Mouse (Mus musculus) B cell, adult 62 days (primary cell): ENCODE results near the gene Yjefn3. TPM values are rescaled to one million over a fixed set of nuclear protein-coding genes. Genes with fewer than 3 reads are reported as not detected.

ENCODE experiments used
- total RNA-seq: library from RNA; stranded (reverse); gene quantifications from 4 replicates; pipeline ENCODE4 v1.2.4, GENCODE M21; 2023

The Yjefn3 gene
- 0.97 TPM in 1 of 4 replicates, not detected in the others for total RNA-seq

GRCm38 (mm10) chr8:69902163-69903062 is at the start of gene Yjefn3, which contains the start of the genes Tssk6 and Ndufa13:
Gene Yjefn3 (minus strand): TSS chr8:69902712.
Gene Tssk6 (plus strand): TSS chr8:69902184.
Gene Ndufa13 (minus strand): TSS chr8:69902558.

GRCm38 (mm10) chr8:69887289-69888243 is 14.9 kb downstream of the Yjefn3 start, which contains the start of gene Cilp2:
Gene Cilp2 (minus strand): TSS chr8:69887687.

Other genes with a start within 250 kb of the Yjefn3 start
- 0.75 to 1.6 TPM (median 1.00 TPM) in 4 replicates for gene Zfp964, start 248.2 kb downstream of the Yjefn3 start, total RNA-seq
- gene Zfp869, start 192.0 kb downstream of the Yjefn3 start, total RNA-seq, result 87.0 to 95.8 TPM (median 91.4 TPM) in 4 replicates
- gene Zfp963, start 152.7 kb downstream of the Yjefn3 start, total RNA-seq, result 3.5 to 3.8 TPM (median 3.8 TPM) in 4 replicates
- 1.1 to 2.0 TPM in 2 of 4 replicates, not detected in the others for gene Gm20422, start 127.8 kb downstream of the Yjefn3 start, total RNA-seq
- gene Atp13a1, start 111.5 kb downstream of the Yjefn3 start, total RNA-seq, result 53.7 to 63.4 TPM (median 56.4 TPM) in 4 replicates
- 20.8 to 25.2 TPM (median 21.7 TPM) in 4 replicates for gene Zfp866, start 111.5 kb downstream of the Yjefn3 start, total RNA-seq
- 371 to 418 TPM (median 378 TPM) in 4 replicates for gene Gmip, start 94.0 kb downstream of the Yjefn3 start, total RNA-seq
- gene Lpar2, start 80.3 kb downstream of the Yjefn3 start, total RNA-seq, result 6.8 to 7.8 TPM (median 7.1 TPM) in 4 replicates
- gene Pbx4, start 70.2 kb downstream of the Yjefn3 start, total RNA-seq, result 3.0 to 11.8 TPM (median 7.3 TPM) in 4 replicates
- 0.18 to 0.21 TPM in 2 of 4 replicates, not detected in the others for gene Cilp2, start 15.0 kb downstream of the Yjefn3 start, total RNA-seq
- gene Tssk6, start 528 bp downstream of the Yjefn3 start, total RNA-seq, result 0.46 to 1.8 TPM (median 0.86 TPM) in 4 replicates
- 46.4 to 56.3 TPM (median 47.7 TPM) in 4 replicates for gene Ndufa13, start 154 bp downstream of the Yjefn3 start, total RNA-seq
- 91.2 to 119 TPM (median 106 TPM) in 4 replicates for gene Gatad2a, start 93.7 kb upstream of the Yjefn3 start, total RNA-seq
- 120 to 135 TPM (median 124 TPM) in 4 replicates for gene Mau2, start 140.0 kb upstream of the Yjefn3 start, total RNA-seq
- gene Sugp1, start 140.1 kb upstream of the Yjefn3 start, total RNA-seq, result 41.7 to 48.8 TPM (median 46.5 TPM) in 4 replicates
- 0.41 to 0.42 TPM in 2 of 4 replicates, not detected in the others for gene Tm6sf2, start 170.2 kb upstream of the Yjefn3 start, total RNA-seq
- not detected in 4 replicates for gene Hapln4, start 180.7 kb upstream of the Yjefn3 start, total RNA-seq
- 0.12 to 0.24 TPM (median 0.12 TPM) in 4 replicates for gene Ncan, start 218.2 kb upstream of the Yjefn3 start, total RNA-seq
- 26.8 to 34.5 TPM (median 33.3 TPM) in 4 replicates for gene Nr2c2ap, start 228.6 kb upstream of the Yjefn3 start, total RNA-seq
- 29.2 to 34.9 TPM (median 32.5 TPM) in 4 replicates for gene Rfxank, start 236.4 kb upstream of the Yjefn3 start, total RNA-seq
- gene Borcs8, start 236.8 kb upstream of the Yjefn3 start, total RNA-seq, result 47.1 to 58.2 TPM (median 52.7 TPM) in 4 replicates
- 2.4 to 4.5 TPM (median 4.0 TPM) in 4 replicates for gene Mef2b, start 237.0 kb upstream of the Yjefn3 start, total RNA-seq